Mouse (Mus musculus): ENCODE results near the gene Cldn22.

Cldn22 gene

GRCm38 (mm10) chr8:47833944-47834343 is 9.7 kb downstream of the Cldn22 start:
- no peak for DNase-seq

- DNase-seq, result no peak
These were observed 18.8 kb downstream of the Cldn22 start for GRCm38 (mm10) chr8:47843063-47843462.

GRCm38 (mm10) chr8:47843651-47844050 is 19.4 kb downstream of the Cldn22 start:
- DNase-seq, result no peak

- DNase-seq, result no peak
These were observed 21.7 kb downstream of the Cldn22 start for GRCm38 (mm10) chr8:47845956-47846355.

GRCm38 (mm10) chr8:47847161-47847560 is 22.9 kb downstream of the Cldn22 start:
- DNase-seq, result no peak

- DNase-seq, result no peak
These were observed 23.6 kb downstream of the Cldn22 start for GRCm38 (mm10) chr8:47847931-47848330.

GRCm38 (mm10) chr8:47849842-47850241 is 25.6 kb downstream of the Cldn22 start:
- no peak for DNase-seq

GRCm38 (mm10) chr8:47851824-47852502 is 27.7 kb downstream of the Cldn22 start:
- no peak for DNase-seq

GRCm38 (mm10) chr8:47852737-47853136 is 28.5 kb downstream of the Cldn22 start:
- no peak for DNase-seq

- DNase-seq, result no peak
These were observed 29.1 kb downstream of the Cldn22 start for GRCm38 (mm10) chr8:47853356-47853755.

GRCm38 (mm10) chr8:47859259-47859658 is 35.0 kb downstream of the Cldn22 start:
- DNase-seq, result peak; percentile 29

- no peak for DNase-seq
These were observed 42.3 kb downstream of the Cldn22 start for GRCm38 (mm10) chr8:47866568-47866967.

- DNase-seq, result peak; percentile 91
These were observed 42.8 kb downstream of the Cldn22 start for GRCm38 (mm10) chr8:47867067-47867466.

GRCm38 (mm10) chr8:47872361-47873107 is 48.3 kb downstream of the Cldn22 start:
- no peak for DNase-seq

GRCm38 (mm10) chr8:47874497-47875178 is 50.4 kb downstream of the Cldn22 start:
- no peak for DNase-seq
